Mouse (Mus musculus) megakaryocyte, embryonic 14.5 days (primary cell): ENCODE measurements around the gene Cercam.

Experiments
- FLI1 ChIP-seq: IDR thresholded peaks from 2 replicates; pipeline ENCODE4 v1.6.1; 2012; ENCODE audit warnings: low read length, inconsistent platforms, mixed read lengths
- GATA1 ChIP-seq: IDR thresholded peaks from 3 replicates; pipeline ENCODE4 v1.6.1; 2012; ENCODE audit warnings: mixed read lengths, low read length, inconsistent platforms, borderline replicate concordance

DNA sequence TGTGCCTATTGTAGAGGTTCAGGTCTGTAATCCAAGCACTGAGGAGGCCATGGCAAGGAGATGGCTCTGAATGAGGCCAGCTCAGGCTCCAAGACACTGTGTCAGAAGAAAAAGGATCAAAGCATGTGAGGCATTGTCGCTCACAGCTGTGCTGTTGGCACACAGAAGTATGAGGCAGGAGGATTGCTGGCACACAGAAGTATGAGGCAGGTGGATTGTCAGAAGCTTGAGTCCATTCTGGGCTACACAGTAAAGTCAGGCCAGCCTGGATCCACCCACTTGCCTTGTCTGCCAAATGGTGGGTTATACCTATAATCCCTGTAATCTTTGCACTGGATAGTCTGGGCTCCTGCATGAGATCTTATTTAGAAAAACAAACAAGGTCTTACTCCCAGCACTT, 29.1 kb downstream of the Cercam start:
- TF ChIP-seq GATA1 (no peak), FLI1 (no peak)
